Comparison of ENCODE assay signal across 26 mouse cellular contexts in genomic region chr3:33979395-33979794, GRCm38 (mm10). TPM values are rescaled to one million over a fixed set of nuclear protein-coding genes. Genes with fewer than 3 reads are reported as not detected.
DNase-seq lines count a peak whose midpoint lies in the region; ATAC-seq and TF ChIP-seq lines count a peak whose summit lies in the region.
"Had no signal": no experiment of that assay in that cellular context is flagged by ENCODE, and none has a peak within 500 bp of the region (broad histone marks: within the 10 kb centered on the region; RNA-seq: fewer than 3 reads in every experiment).

No protein-coding gene starts in this region.

- H3K36me3 ChIP-seq in forebrain, embryonic 10.5 days (replicated peaks) = no peaks in the 10 kb centered on the region
- H3K36me3 ChIP-seq in forebrain, postnatal 0 days (ENCODE audit: insufficient read depth) = no peaks in the 10 kb centered on the region
- H3K36me3 ChIP-seq in heart, adult 2 months (ENCODE audit: control insufficient read depth, insufficient read depth, low read length) = no peaks in the 10 kb centered on the region
- no peaks in the 10 kb centered on the region for H3K36me3 ChIP-seq in limb, embryonic 14.5 days (ENCODE audit: control insufficient read depth, insufficient read depth, low read length)
- no peaks in the 10 kb centered on the region for H3K36me3 ChIP-seq in limb, embryonic 10.5 days
- H3K36me3 ChIP-seq: hindbrain, embryonic 12.5 days; intestine, embryonic 15.5 days; liver, embryonic 15.5 days; midbrain, embryonic 13.5 days; neural tube, embryonic 13.5 days had no signal

- H3K79me2 ChIP-seq in heart, adult 2 months (replicated peaks; ENCODE audit: control insufficient read depth, insufficient read depth, low read length) = no peaks in the 10 kb centered on the region

- no peak for TF ChIP-seq CTCF in forebrain, postnatal 0 days (IDR thresholded peaks at IDR 0.05; ENCODE audit: low read depth)
- peak; percentile 29 for TF ChIP-seq CTCF in heart, adult 2 months (IDR thresholded peaks at IDR 0.05)

- intact Hi-C loops in heart, adult 2 months (cut with DNase I) = no loop called here
- intact Hi-C loops in heart, postnatal 25 days (cut with DNase I) = no loop called here

- H3K27ac ChIP-seq in forebrain, embryonic 10.5 days = no peak overlapping the region
- H3K27ac ChIP-seq in forebrain, postnatal 0 days (ENCODE audit: low read depth, low read length) = no peak overlapping the region
- no peak overlapping the region for H3K27ac ChIP-seq in heart, adult 2 months
- H3K27ac ChIP-seq in limb, embryonic 14.5 days (replicated peaks; ENCODE audit: low read depth, low read length) = no peak overlapping the region
- H3K27ac ChIP-seq in limb, embryonic 10.5 days = no peak overlapping the region
- H3K27ac ChIP-seq: hindbrain, embryonic 12.5 days; hindbrain, postnatal 0 days; intestine, embryonic 15.5 days; kidney, postnatal 0 days; liver, embryonic 15.5 days; midbrain, embryonic 13.5 days; neural tube, embryonic 13.5 days; stomach, postnatal 0 days had no signal

- peak; percentile 11 for DNase-seq in forebrain, embryonic 10.5 days (ENCODE audit: extremely low spot score, low spot score)
- no peak for DNase-seq in forebrain, postnatal 0 days
- peak in 1 of 2 experiments; percentile 11 for DNase-seq in heart, adult 2 months
- DNase-seq in heart, postnatal 25 days (ENCODE audit: low spot score) = no peak
- peak; percentile 16 for DNase-seq in limb, embryonic 14.5 days (ENCODE audit: low spot score)
- no peak for DNase-seq in limb, embryonic 10.5 days (ENCODE audit: low spot score)
- DNase-seq in lung, postnatal 14 days = peak; percentile 26
- no peak for DNase-seq in yolk sac, embryonic 10.5 days (ENCODE audit: low spot score)
- DNase-seq: adrenal gland, postnatal 25 days; cerebellum, adult 18-20 months; cerebellum, postnatal 14 days; kidney, adult 8-10 months; right cerebral cortex, postnatal 4 days; thymus, adult 18-20 months; thymus, postnatal 25 days had no signal

- H3K9ac ChIP-seq in forebrain, postnatal 0 days = no peak overlapping the region
- no peak overlapping the region for H3K9ac ChIP-seq in heart, adult 2 months (ENCODE audit: low read depth, low read length)
- no peak overlapping the region for H3K9ac ChIP-seq in limb, embryonic 14.5 days (ENCODE audit: low read depth, low read length, severe bottlenecking)
- H3K9ac ChIP-seq: hindbrain, embryonic 12.5 days; intestine, embryonic 15.5 days; liver, embryonic 15.5 days; midbrain, embryonic 13.5 days; neural tube, embryonic 13.5 days had no signal

- no peak for TF ChIP-seq POLR2A in heart, adult 2 months (IDR thresholded peaks at IDR 0.05; ENCODE audit: insufficient read depth, low read depth, low read length)
- TF ChIP-seq POLR2A in limb, embryonic 14.5 days (IDR thresholded peaks at IDR 0.05; ENCODE audit: borderline replicate concordance, extremely low read depth, insufficient read depth, insufficient read length) = no peak

- H3K27me3 ChIP-seq in forebrain, embryonic 10.5 days (ENCODE audit: poor library complexity, severe bottlenecking) = no peaks in the 10 kb centered on the region
- H3K27me3 ChIP-seq in forebrain, postnatal 0 days (ENCODE audit: insufficient read depth, low read length) = no peaks in the 10 kb centered on the region
- no peaks in the 10 kb centered on the region for H3K27me3 ChIP-seq in heart, adult 2 months (ENCODE audit: control insufficient read depth, insufficient read depth, low read length)
- no peaks in the 10 kb centered on the region for H3K27me3 ChIP-seq in limb, embryonic 14.5 days (ENCODE audit: control insufficient read depth, insufficient read depth, low read length)
- H3K27me3 ChIP-seq in limb, embryonic 10.5 days (ENCODE audit: low read depth, poor library complexity, severe bottlenecking) = no peaks in the 10 kb centered on the region
- H3K27me3 ChIP-seq: hindbrain, embryonic 12.5 days; intestine, embryonic 15.5 days; liver, embryonic 15.5 days; megakaryocyte, embryonic 14.5 days; midbrain, embryonic 13.5 days; neural tube, embryonic 13.5 days had no signal

- H3K4me2 ChIP-seq in forebrain, postnatal 0 days (ENCODE audit: low read depth) = no peak overlapping the region
- H3K4me2 ChIP-seq in limb, embryonic 14.5 days (replicated peaks; ENCODE audit: low read depth, low read length, severe bottlenecking) = no peak overlapping the region
- H3K4me2 ChIP-seq: hindbrain, embryonic 12.5 days; intestine, embryonic 15.5 days; liver, embryonic 15.5 days; midbrain, embryonic 13.5 days; neural tube, embryonic 13.5 days had no signal

- no peak for TF ChIP-seq EP300 in heart, adult 2 months (IDR thresholded peaks at IDR 0.05; ENCODE audit: insufficient read depth, low read depth, low read length)

- no peak for ATAC-seq in forebrain, postnatal 0 days
- 0 out of 2 replicates have a peak, but pooled peaks have one; percentile 34 for ATAC-seq in limb, embryonic 14.5 days (ENCODE audit: low FRiP score, low read depth)
- ATAC-seq: forebrain, embryonic 14.5 days; hindbrain, postnatal 0 days; intestine, embryonic 15.5 days; midbrain, embryonic 13.5 days; Patski had no signal

- H3K4me1 ChIP-seq in forebrain, embryonic 10.5 days = no peaks in the 10 kb centered on the region
- no peaks in the 10 kb centered on the region for H3K4me1 ChIP-seq in forebrain, postnatal 0 days (ENCODE audit: insufficient read depth)
- H3K4me1 ChIP-seq in heart, adult 2 months (ENCODE audit: control insufficient read depth, insufficient read depth, low read length) = no peaks in the 10 kb centered on the region; the same call in 1 of the 2 replicates
- no peaks in the 10 kb centered on the region for H3K4me1 ChIP-seq in limb, embryonic 14.5 days (ENCODE audit: control insufficient read depth, insufficient read depth, low read length)
- no peaks in the 10 kb centered on the region for H3K4me1 ChIP-seq in limb, embryonic 10.5 days
- H3K4me1 ChIP-seq: hindbrain, embryonic 12.5 days; intestine, embryonic 15.5 days; liver, embryonic 15.5 days; megakaryocyte, embryonic 14.5 days; midbrain, embryonic 13.5 days; neural tube, embryonic 13.5 days had no signal

- 84% methylated on average over 6 of the region's 6 CpGs for WGBS in forebrain, embryonic 10.5 days
- WGBS in forebrain, postnatal 0 days = 79% methylated on average over 6 of the region's 6 CpGs
- WGBS in heart, adult 2 months = 67% methylated on average over 6 of the region's 6 CpGs
- 69% methylated on average over 6 of the region's 6 CpGs for WGBS in limb, embryonic 14.5 days
- 82% methylated on average over 6 of the region's 6 CpGs for WGBS in limb, embryonic 10.5 days

- H3K9me3 ChIP-seq in forebrain, embryonic 10.5 days = no peaks in the 10 kb centered on the region
- no peaks in the 10 kb centered on the region for H3K9me3 ChIP-seq in forebrain, postnatal 0 days (ENCODE audit: low read length)
- no peaks in the 10 kb centered on the region for H3K9me3 ChIP-seq in limb, embryonic 14.5 days (ENCODE audit: control insufficient read depth, low read length)
- no peaks in the 10 kb centered on the region for H3K9me3 ChIP-seq in limb, embryonic 10.5 days (replicated peaks)
- H3K9me3 ChIP-seq: hindbrain, embryonic 12.5 days; intestine, embryonic 15.5 days; liver, embryonic 15.5 days; megakaryocyte, embryonic 14.5 days; midbrain, embryonic 13.5 days; neural tube, embryonic 13.5 days had no signal

- no peak overlapping the region for H3K4me3 ChIP-seq in forebrain, embryonic 10.5 days
- H3K4me3 ChIP-seq in forebrain, postnatal 0 days (ENCODE audit: low read depth, low read length) = no peak overlapping the region
- H3K4me3 ChIP-seq in heart, adult 2 months = no peak overlapping the region
- H3K4me3 ChIP-seq in limb, embryonic 14.5 days (replicated peaks; ENCODE audit: low read length) = no peak overlapping the region
- H3K4me3 ChIP-seq in limb, embryonic 10.5 days = no peak overlapping the region
- H3K4me3 ChIP-seq: hindbrain, embryonic 12.5 days; intestine, embryonic 15.5 days; liver, embryonic 15.5 days; megakaryocyte, embryonic 14.5 days; midbrain, embryonic 13.5 days; neural tube, embryonic 13.5 days had no signal

RNA-seq across cellular contexts. Expression of gene Fxr1, which starts 40.3 kb away (rescaled TPM):
- polyA plus RNA-seq in forebrain, embryonic 10.5 days (2016; fragmentation: Nextera tagmentation; extraction: Ambion mirVana) = 56.6 and 60.3 TPM in 2 replicates
- total RNA-seq in forebrain, postnatal 0 days (2014; rRNA removed) = 72.5 and 79.5 TPM in 2 replicates
- polyA plus RNA-seq in forebrain, postnatal 0 days (2015; fragmentation: Nextera tagmentation; extraction: Ambion mirVana) = 24.6 and 27.3 TPM in 2 replicates
- total RNA-seq in heart, adult 2 months (2021) = 100 to 1,000 TPM; 177 to 197 TPM
- polyA plus RNA-seq in heart, adult 2 months (2012; rRNA removed) = 32.2 and 73.2 TPM in 2 replicates
- total RNA-seq in heart, postnatal 25 days (2021) = 100 to 1,000 TPM; 164 to 192 TPM
- polyA plus RNA-seq in limb, embryonic 14.5 days (2012; rRNA removed) = 51.4 and 80.4 TPM in 2 replicates
- 62.9 and 63.5 TPM in 2 replicates for polyA plus RNA-seq in limb, embryonic 14.5 days (2014; fragmentation: Nextera tagmentation; extraction: Ambion mirVana)
- polyA plus RNA-seq in limb, embryonic 10.5 days (2016; fragmentation: Nextera tagmentation; extraction: Ambion mirVana) = 56.1 and 60.7 TPM in 2 replicates

Comparison
In these comparisons a context has a peak if more than half of its experiments do, and no peak if none do; other contexts are left out.
1. DNase-seq: peak in forebrain, embryonic 10.5 days (single experiment), limb, embryonic 14.5 days (single experiment) and lung, postnatal 14 days (single experiment); none in forebrain, postnatal 0 days (single experiment), heart, postnatal 25 days (single experiment), limb, embryonic 10.5 days (single experiment) and yolk sac, embryonic 10.5 days (single experiment).